Mouse (Mus musculus) erythroid progenitor cell, adult 5-6 weeks (primary cell): Measurements from ENCODE around the gene Peli2. TPM values are rescaled to one million over a fixed set of nuclear protein-coding genes. Genes with fewer than 3 reads are reported as not detected.

Experiments used
- ATAC-seq: replicated peaks from 2 replicates; pipeline ENCODE4 v1.8.0; 2016; ENCODE audit warnings: moderate number of reproducible peaks, mild to moderate bottlenecking, moderate TSS enrichment, inconsistent platforms; ENCODE audit not compliant: poor library complexity, low FRiP score, severe bottlenecking
- total RNA-seq, 2 experiments: library from RNA; stranded (forward) in 1 of 2; stranded (reverse) in 1 of 2; fragments of 150-400 nt in 1 of 2; fragments of 186-747, 209-891 nt in 1 of 2; gene quantifications; 2 replicates each; pipeline versions ENCODE4 v1.2.3 to v1.2.4; 2015 to 2017; ENCODE audit warnings: low replicate concordance in 2 of 2

The Peli2 gene
- total RNA-seq, 2 experiments from 2014 or later = 1.1 to 2.5 TPM

DNA sequence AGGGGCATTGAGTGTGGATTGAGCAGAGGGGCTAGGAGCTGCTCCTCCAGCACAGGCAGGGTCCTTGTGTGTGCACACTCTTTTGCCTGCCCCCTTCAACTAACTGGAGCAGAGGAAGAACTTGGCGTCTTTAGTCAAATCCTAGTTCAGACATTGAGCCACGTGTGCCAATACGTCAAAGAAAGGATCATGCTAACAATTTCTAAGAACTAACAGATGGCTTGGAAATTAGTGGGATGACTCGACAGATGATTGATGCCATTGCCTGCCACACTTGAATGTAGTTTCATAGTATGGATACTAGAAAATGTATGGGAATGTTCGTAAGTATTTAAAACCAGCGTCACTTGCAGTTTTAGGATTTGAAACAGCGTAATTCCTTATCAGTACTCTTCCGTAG lies 54.5 kb downstream of the Peli2 start:
- no peak for ATAC-seq

DNA sequence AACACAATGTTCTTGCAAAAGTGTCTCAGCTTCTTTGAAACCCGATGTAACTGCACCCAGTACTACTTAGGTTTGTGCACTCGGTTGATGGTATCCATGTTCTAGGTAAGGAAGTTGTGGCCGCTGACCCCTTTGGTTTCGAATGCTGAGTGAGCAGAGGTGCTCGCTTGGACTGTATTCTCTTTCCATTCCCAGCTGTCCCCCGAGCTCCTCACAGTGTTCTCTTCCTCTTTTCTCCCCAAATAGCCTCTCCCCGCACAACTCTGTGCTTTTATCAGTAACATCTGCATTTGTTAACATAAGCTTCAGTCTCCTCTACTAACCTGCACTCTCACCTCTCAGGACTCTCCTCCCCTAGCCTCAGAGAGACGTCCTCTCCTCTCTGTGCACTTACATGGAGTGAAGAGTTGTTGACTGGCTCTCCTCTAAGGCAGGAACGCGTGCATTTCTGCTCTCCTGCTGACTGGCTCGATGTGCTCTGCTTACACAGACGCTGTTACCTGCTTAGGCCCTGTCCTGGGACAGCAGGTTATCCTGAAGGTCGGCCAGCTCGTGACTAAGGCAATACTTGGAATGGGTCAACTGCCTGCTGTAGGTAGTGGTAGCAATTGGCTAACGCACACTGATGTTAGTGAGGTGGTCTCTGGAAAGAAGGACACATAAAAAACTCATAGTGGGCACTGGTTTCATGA lies 57.8 kb downstream of the Peli2 start:
- ATAC-seq = no peak

DNA sequence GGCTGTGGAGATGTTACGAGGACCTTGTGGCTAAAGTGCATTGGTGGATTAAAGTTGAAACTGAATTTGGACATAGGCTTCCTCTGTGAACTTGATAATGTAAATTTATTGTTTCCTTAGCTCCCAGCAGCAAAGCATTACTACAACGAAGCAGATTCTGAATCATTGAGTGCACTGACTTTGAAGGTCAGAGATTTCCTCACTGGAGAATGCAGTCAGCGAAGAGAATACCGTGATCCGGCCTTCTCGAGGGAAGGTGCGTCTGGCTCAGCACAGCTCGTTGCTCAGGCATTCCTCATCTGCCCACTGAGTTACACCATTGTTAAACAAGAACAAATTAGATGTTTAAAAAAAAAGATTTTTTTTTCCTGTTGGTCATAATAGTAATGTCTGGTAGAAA lies 58.4 kb downstream of the Peli2 start:
- no peak for ATAC-seq

DNA sequence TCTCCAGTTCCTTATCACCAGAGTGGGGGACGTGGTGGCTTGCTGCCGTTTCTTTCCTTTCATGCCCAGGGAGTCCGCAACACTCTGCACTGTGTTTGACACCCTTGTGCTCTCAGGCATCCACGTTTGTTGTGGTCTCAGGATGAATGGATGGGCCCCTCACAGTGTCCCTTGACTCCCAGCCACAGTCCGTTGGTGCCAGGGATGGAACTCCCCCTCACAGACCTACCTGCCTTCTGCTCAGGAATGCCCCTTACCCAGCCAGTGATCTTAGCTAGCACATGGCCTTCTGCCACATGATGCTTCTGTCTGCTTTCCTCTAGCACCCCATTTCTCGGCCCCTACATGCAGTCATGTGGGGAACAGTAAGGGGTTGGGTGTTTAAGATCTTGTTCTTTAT lies 65.7 kb downstream of the Peli2 start:
- ATAC-seq = no peak

DNA sequence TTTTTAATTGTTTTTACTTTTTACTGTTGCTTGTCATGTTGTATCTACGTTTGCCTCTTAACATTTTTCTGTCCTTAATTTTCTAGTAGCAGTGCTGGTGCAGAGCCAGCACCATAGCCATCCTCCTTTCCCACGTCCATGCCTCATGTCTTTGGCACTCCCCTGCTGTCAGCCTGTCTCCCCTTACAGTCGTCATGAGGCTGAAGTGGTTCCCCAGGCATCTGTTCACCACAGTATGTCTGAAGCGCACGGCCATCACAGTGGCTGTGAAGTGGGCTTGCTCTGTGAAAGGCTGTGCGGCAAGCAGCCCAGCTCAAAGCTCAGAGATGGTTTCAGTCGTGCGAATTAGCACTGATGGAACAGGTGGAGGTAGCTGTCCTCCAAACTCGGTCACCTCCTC lies 66.5 kb downstream of the Peli2 start:
- ATAC-seq = no peak

DNA sequence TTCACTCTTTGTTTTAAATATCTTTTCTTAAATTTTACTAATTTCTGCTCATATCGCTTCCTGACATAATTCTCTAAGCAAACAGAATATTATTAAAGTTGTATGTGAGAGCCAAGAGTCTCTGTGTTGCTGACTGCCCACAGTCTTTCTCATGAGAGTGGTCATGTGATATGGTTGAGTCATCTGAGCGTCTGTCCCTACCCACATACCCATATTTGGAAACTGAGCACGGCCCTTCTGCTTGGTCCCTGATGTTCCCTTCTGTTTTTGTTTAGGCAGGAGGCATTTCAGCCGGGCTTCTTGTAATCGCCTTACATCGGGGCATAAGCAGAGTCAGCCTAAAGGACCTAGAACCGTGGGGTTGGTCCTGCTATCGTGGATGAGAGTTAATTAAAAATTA lies 68.7 kb downstream of the Peli2 start:
- ATAC-seq = no peak

DNA sequence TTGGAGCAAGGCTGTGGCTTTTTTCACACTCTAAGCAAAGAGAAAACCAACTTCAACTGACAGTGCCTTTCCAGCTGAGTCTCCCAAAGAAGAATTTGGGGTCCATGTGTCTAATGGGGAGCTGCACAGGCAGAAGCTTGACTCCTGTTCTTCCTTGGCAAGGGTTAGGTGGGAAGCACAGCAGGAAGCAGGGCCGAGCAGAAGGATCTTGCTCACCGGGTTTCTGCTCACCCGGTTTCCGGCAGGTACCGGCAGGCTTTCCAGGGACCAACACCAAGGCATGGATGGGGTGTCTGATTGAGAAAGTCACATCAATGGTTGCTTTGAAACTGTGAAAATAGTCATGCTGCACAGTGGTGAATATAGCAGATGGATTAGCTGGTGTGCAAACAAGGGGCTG lies 70.3 kb downstream of the Peli2 start:
- no peak for ATAC-seq

DNA sequence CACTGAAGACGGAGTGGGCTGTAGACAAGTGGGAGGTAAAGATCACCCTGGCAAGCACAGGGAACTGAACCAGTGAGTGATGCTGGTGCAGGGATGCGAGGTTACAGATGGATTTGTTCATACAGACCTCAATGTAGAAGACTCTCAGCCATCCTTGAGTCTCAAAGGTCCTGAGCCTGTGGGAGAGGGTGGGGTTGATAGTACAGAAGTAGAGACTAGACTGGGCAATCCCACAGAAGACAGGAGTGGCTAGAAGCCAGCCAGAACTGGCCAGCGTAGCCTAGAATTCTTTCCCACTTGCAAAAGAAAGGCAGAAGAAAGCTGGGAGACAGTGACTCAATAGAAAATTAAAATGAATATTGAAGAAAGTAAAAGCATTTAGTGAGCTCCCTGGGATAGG lies 71.3 kb downstream of the Peli2 start:
- ATAC-seq = no peak

DNA sequence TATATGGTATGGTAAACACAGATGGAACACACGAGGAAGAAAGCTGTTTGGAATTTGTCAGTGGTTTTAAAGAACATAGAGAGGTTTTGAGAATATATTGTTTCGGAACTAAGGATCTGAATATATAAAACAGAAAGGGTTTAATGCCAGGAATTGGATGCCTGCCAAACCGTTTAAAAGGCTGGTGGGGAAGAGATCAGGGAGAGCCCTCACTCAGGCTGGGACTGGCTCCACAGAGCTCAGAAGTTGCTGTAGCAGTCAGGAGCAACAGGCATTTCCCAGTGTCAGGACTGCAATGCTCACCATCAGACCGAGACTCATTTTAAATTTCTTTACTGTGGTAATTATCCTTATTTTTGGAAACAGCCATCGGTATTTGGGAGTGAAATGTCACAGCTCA lies 76.2 kb downstream of the Peli2 start:
- no peak for ATAC-seq

DNA sequence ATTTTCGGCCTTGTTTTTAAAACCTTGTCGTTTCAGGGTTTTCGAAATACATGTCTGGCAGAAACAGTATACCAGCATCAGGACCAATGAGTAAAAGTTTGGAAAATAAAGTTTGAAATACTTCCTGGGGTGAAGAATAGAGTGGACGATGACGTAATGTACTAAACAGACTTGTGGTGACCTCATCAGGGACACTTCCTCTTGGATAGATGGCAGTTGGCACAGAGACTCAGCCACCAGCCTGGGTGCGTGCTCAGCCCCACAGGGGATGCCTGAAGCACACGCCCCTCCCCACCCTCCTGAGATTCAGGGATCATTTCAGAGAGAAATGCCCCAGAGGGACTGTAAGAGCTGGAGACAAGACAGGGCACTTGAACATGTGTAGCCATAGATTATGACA lies 76.7 kb downstream of the Peli2 start:
- ATAC-seq = no peak

DNA sequence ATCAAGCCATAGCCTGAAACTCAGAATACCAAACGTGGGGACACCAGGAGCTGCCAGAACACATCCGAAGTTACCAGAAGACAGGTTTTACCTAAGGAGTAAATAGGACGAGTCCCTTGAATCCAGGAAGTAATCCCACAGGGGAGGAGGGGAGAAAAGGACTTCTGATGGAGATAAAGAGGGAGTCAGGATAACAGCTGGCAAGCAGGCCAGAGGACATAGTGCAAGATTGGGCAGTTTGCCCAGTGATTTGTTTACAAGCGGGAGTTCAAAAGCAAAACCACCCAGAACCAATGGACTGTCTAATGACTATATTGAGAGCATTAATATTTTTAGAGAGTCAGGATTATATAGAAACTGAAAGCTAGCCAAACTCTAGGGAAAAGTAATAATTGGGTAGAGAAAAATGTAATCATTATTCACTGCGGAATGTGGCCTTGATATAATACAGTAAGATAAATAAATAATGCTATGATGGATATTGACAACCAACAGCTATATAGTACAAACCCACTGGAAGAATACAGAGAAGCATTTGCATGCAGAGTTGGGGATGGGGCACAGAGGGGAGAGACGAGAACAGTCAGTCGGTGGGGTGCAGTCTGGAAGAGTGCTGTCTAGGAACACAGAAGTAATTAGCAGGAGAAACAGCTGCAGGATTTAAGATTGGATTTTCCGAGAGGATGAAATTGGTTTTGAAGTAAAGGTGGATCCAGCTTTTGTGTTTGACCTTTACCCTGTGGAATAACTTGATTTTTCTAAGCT lies 77.7 kb downstream of the Peli2 start:
- ATAC-seq = no peak

DNA sequence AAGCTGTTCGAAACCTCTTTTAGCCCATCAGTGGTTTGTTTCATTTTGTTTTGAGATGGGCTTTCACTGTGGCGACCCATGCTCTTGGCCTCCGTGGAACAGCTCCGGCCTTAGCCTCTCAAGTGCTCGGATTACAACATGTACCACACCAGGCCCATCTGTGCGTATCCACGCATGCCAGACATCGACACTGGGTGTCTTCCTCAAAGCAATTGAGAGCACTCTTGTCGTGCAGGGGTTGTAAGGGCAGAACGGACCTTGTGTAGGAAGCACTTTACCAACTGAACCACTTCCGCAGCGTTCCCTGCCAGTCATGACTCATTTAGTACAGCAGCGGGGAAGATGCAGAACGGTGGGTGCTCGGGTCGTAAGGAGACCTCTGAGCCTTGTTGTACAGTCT lies 78.3 kb downstream of the Peli2 start:
- no peak for ATAC-seq

DNA sequence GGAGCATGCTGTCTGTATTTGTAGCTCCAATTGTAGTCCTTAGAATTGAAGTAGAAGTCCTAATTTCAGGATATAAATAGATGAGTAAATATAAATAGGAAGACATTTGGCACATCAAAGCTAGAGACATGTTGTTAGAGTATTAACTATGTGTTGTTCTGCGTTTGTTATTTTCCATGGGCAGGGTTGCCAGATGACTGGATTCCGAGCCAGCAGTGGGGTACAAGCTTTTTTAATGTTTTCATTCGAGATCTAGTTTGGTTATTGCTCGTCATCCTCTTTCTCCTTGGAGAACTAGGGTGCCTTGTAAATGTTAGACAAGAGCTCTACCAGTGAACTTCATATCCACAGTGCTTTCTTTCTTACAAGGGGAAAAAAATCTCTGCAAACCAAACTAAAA lies 78.9 kb downstream of the Peli2 start:
- ATAC-seq = no peak

DNA sequence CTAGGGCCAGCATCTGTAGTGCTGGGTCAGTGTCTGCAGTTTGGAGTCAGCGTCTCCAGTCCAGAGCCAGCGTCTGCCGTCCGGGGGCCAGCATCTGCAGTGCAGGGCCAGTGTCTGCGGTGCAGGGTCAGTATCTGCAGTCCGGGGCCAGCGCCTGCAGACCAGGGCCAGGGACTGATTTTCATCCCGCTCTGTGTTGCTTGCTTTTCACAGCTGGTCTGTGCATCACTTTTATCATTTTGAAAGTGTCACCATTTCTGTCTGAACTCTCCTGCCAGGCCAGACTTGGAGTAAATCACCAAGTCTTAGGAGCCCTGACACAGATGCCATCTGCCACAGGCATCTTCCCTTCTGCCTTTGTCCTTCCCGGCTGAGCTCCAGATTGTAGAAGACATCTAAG lies 79.7 kb downstream of the Peli2 start:
- no peak for ATAC-seq

DNA sequence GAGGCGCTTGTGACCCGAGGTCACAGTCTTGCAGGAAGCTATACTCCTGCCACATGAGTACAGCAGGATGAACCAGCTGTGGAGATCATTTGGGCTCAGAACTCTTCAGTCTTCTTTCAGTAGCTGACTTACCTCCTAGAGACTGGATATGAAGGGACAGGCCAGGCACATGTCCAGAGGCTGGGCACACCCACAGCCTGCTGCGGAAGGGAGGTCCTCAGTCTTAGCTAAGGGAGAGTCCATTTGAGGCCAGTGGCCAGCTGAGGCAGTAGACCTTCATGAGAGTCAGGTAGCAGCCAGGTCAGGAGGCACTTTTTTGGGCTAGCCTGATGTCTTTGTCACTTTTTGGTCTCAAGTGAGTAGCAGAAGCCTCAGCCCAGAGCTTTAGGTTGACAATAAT lies 80.2 kb downstream of the Peli2 start:
- no peak for ATAC-seq

DNA sequence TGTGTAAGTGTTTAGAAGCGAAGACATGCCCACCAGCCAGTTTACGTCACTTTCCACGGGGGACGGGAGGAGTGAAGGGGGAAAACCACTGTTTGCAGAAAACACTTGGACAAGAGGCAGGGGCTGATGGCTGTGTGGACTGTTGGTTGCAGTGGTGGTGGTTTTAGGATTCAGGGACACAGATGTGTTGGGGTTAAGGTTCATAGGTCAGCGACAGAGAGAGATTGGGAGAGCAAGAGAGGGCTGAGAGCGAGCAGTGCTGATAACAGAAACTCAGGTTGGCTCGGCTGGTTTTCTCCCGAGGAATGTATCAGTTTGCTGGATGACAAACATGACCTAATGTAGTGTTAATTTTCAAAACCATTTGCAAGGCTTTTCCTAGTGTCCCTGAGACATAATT lies 80.8 kb downstream of the Peli2 start:
- no peak for ATAC-seq

DNA sequence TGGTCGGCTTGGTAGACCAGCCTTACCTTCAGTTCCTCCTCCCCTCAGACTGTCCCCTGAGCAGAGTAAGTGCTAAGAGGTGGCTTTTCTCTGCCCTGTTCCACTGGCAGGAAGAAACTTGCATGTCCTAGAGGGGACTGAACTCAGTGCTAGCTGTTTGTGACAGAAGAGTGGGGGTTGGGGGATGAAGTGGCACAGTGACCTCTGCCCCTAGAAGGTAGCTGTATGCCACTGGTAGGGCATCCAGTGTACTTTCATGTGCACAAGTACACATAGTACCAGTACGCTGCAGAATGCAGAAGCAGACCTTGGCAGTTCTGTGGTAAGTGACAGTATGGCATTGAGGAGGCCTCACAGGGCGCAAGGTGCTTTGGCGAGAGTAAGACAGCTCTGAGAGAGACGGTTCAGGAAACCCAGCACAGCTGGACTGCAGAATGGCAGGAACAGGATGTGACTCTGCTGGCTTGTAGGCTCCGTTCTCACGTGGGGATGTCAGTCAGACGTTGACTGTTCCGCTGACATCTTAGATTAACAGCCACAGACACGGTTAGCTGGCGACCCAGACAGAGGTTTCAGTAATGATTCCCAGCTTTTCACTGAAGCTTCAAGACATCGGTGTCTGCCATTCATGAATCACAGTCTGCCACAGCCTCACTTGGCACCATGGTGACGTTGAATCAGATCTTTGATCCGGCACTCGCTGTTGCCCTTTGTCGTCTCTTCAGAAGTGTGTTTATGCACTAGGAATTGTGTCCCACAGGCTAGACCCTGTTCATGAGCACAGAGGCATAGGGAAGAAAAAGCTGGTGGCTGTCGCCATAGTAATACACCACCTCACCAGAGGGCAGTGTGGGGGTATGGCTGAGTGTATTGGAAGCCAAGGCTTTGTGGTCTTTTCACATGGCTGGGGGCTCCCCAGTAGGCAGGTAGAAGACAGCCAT lies 81.7 kb downstream of the Peli2 start:
- no peak for ATAC-seq

DNA sequence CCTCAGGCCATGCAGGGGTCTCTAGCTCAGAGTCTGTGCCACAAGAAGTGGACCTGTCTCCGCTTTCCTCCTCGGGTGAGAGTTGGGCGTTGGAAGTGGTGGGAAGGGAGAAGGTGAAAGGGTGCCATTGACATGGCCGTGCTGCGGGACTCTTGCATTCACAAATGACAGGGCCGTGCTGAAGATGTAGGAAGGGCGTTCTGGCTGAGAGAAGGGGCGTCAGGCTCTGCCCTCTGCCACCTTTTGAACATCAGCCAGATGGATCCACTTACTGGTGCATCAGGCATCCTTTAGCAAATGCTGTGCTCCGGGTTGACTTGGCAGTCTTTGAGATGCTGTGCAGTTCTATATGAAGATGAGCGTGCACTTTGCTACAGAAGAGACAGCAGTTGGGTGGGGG lies 84.4 kb downstream of the Peli2 start:
- no peak for ATAC-seq

DNA sequence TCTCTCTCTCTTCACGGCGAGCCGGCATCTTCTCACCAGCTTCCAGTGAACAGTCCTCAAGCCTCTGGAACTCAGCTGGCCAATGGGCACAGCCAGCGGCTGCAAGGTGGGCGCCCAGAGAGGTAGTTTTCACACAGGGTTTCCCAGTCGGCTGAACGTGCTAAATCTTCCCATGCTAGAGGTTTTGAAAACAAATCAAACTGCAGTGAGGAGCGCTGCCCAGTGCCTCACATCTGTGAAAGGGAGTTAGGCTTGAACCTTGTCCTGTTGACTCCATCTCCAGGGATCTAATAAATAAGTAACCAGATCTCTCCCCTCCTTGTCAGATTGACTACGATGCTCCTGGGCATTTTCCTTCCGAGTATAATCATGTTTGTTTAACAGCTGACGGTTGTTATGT lies 85.0 kb downstream of the Peli2 start:
- ATAC-seq = no peak

DNA sequence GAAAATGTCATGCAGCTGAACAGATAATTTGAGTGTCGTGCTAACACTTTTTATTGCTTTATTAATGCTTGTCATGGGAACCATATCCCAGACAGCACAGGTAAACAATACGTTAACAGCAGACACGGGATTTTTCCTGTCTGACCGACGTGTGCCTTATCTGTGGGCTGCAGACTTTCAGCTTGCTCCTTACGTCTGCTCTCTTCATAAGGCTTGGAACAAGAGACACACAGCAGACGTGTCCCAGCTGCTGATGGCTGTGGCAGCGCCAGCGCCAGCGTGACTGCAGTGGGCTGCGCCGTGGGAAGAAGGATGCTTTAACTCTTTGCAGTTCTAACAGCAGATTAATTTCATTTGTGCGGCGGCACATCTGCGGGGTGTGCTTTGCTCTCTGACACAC lies 86.5 kb downstream of the Peli2 start:
- no peak for ATAC-seq
